10 mouse cellular contexts compared by ENCODE assay signal in genomic region chr1:182115197-182115596, GRCm38 (mm10). TPM values are rescaled to one million over a fixed set of nuclear protein-coding genes. Genes with fewer than 3 reads are reported as not detected.
A peak's percentile ranks its signal among the peaks of the same experiment; 100 is the strongest.
DNase-seq lines count a peak whose midpoint lies in the region; TF ChIP-seq lines count a peak whose summit lies in the region.
"Had no signal": no experiment of that assay in that cellular context is flagged by ENCODE, and none has a peak within 500 bp of the region (broad histone marks: within the 10 kb centered on the region; RNA-seq: fewer than 3 reads in every experiment).

No protein-coding gene starts in this region.

- no peaks in the 10 kb centered on the region for H3K36me3 ChIP-seq in embryonic facial prominence, embryonic 10.5 days (replicated peaks)
- H3K36me3 ChIP-seq in splenic B cell, adult 2 months (ENCODE audit: control insufficient read depth, insufficient read depth, low read length, poor library complexity, severe bottlenecking), result no peaks in the 10 kb centered on the region
- H3K36me3 ChIP-seq: limb, embryonic 12.5 days had no signal

- no peaks in the 10 kb centered on the region for H3K9me3 ChIP-seq in embryonic facial prominence, embryonic 10.5 days
- H3K9me3 ChIP-seq: limb, embryonic 12.5 days had no signal

- peaks cover 56% of the 10 kb centered on the region for H3K4me1 ChIP-seq in embryonic facial prominence, embryonic 10.5 days

- WGBS in embryonic facial prominence, embryonic 10.5 days, result 23% methylated on average over 5 of the region's 5 CpGs

- TF ChIP-seq CTCF in gastrocnemius, adult 2 months (IDR thresholded peaks at IDR 0.05), result peak; percentile 84

- peak; percentile 61 for DNase-seq in gastrocnemius, adult 2 months
- DNase-seq in gastrocnemius, adult 8-10 months (ENCODE audit: low spot score in 2 of 2), result no peak
- DNase-seq in urinary bladder, postnatal 14 days (ENCODE audit: low spot score), result peak; percentile 61
- DNase-seq in urinary bladder, postnatal 4 days (ENCODE audit: low spot score in 2 of 2), result no peak
- DNase-seq in embryonic facial prominence, embryonic 10.5 days (ENCODE audit: low spot score), result peak; percentile 64
- peak; percentile 63 to 76 for DNase-seq in kidney, postnatal 36 days
- peak; percentile 73 for DNase-seq in splenic B cell, adult 2 months (ENCODE audit: low read depth, low spot score)
- no peak for DNase-seq in gastrocnemius, postnatal 4 days (ENCODE audit: low spot score in 2 of 2)

- intact Hi-C loops in gastrocnemius, adult 2 months (cut with DNase I), result loop anchor here (1.0 kb wide), 1 partner anchor 226 kb away; no protein-coding TSS in a partner anchor

- no peaks in the 10 kb centered on the region for H3K27me3 ChIP-seq in embryonic facial prominence, embryonic 10.5 days (replicated peaks; ENCODE audit: low read depth, poor library complexity, severe bottlenecking)
- no peaks in the 10 kb centered on the region for H3K27me3 ChIP-seq in splenic B cell, adult 2 months (ENCODE audit: control insufficient read depth, insufficient read depth, low read length, poor library complexity, severe bottlenecking)

- no peak overlapping the region for H3K27ac ChIP-seq in gastrocnemius, adult 2 months
- H3K27ac ChIP-seq in embryonic facial prominence, embryonic 10.5 days (replicated peaks), result 0 out of 2 replicates have a peak overlapping the region, but pooled peaks have one; percentile 16
- H3K27ac ChIP-seq: limb, embryonic 12.5 days had no signal

- peak overlapping the region; percentile 18; the same call in 1 of the 2 replicates for H3K4me3 ChIP-seq in gastrocnemius, adult 2 months
- no peak overlapping the region for H3K4me3 ChIP-seq in embryonic facial prominence, embryonic 10.5 days
- H3K4me3 ChIP-seq: limb, embryonic 12.5 days had no signal

RNA-seq across cellular contexts. Expression of gene Srp9, which starts 9.3 kb away (rescaled TPM):
- 10 to 100 TPM; 41.1 to 44.9 TPM for total RNA-seq in gastrocnemius, adult 2 months (2021)
- total RNA-seq in gastrocnemius, adult 8-10 months (2022), result 10 to 100 TPM; 41.5 to 49.1 (median 45.6) TPM
- polyA plus RNA-seq in embryonic facial prominence, embryonic 10.5 days (2016; fragmentation: Nextera tagmentation; extraction: Ambion mirVana), result 159 and 166 TPM in 2 replicates
- total RNA-seq in gastrocnemius, postnatal 4 days (2021), result 10 to 100 TPM; 50.6 to 53.4 TPM

RNA-seq across cellular contexts. Expression of gene Vmn1r1, which starts 49.1 kb away (rescaled TPM):
- total RNA-seq in gastrocnemius, adult 2 months (2021), result not detected
- total RNA-seq in gastrocnemius, adult 8-10 months (2022), result not detected
- polyA plus RNA-seq in embryonic facial prominence, embryonic 10.5 days (2016; fragmentation: Nextera tagmentation; extraction: Ambion mirVana), result not detected in 2 replicates
- total RNA-seq in gastrocnemius, postnatal 4 days (2021), result not detected
- total RNA-seq: adrenal gland, adult 18-20 months had no signal
- polyA plus RNA-seq: limb, embryonic 12.5 days had no signal

Comparison
In these comparisons a context has a peak if more than half of its experiments do, and no peak if none do; other contexts are left out.
1. DNase-seq: peak in gastrocnemius, adult 2 months (single experiment), urinary bladder, postnatal 14 days (single experiment), embryonic facial prominence, embryonic 10.5 days (single experiment), kidney, postnatal 36 days (2 of 2) and splenic B cell, adult 2 months (single experiment); none in gastrocnemius, adult 8-10 months (0 of 2), urinary bladder, postnatal 4 days (0 of 2) and gastrocnemius, postnatal 4 days (0 of 2).